Mouse (Mus musculus) frontal cortex, postnatal 14 days (tissue): Measurements from ENCODE around the gene Corin.

ENCODE experiments used
- DNase-seq, 2 experiments: peaks; one replicate each; pipeline ENCODE4 v3.0.0; 2022; ENCODE audit warnings: low spot score in 2 of 2

Corin gene

DNA sequence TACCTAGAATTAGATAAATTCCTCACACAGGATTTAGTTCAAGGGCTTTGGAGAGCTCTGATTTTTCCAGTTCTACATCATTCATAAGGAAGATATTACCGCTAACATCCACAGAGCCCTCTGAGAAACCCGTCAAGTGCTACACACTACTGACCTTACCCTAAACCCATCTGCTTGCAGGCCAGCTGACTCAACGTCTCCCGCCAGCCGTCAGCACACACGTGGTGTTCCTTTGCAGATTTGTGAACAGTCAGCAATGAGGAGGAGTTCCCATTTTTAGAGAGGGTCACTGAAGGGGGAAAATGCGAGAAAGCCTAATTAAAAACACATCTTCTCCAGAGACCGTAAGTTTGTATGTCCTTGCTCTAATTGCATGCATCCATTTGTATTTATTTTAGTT, 174.8 kb downstream of the Corin start:
- DNase-seq, result no peak

DNA sequence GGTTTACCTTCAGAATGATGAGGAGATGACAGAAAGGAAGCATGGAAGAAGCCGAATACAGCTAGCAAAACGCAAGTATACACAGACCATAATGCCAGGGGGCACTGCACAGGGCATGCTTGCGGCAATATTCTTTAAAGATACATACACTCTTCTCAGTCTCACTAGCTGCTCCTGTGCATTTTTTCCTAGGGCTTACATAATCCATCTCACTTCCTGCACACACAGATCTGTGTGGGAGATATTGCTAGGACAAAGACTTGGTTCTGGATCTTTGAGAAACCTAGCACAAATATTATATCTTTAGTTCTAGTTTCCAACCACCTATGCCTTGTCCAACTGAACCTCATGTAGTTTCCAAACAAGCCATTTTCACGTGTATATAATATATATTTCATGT, 189.0 kb downstream of the Corin start:
- no peak for DNase-seq

DNA sequence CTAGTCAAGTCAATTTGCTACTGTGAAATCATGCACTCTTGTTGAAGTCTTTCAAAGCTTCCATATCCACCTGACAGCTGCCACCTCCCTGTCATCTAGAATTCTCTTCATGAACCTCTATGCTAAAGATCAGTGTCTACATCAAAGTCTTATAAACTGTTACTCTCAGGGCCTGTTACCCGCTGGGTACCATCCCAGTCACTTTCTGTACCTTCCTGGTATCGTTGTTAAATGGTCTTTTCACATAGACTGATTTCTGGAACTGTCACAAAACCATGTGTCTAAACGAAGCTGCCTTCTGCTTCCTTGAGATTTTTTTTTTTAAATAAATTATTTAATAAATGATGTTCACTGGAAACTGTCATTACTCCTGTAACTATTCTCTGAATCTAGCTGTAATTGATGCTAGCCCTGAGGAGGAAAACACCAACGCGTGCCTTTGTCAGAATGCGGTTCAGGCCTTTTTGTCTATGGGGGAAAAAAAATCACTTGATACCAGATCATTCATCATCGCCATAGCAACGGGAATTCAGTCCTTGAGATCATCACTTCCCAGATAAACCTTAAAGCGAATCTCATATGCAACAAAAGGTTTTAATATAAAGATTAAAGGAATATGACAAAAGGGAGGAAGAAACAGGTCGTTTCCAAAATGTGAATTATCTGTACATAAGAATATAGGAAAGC, 205.7 kb downstream of the Corin start:
- no peak for DNase-seq

DNA sequence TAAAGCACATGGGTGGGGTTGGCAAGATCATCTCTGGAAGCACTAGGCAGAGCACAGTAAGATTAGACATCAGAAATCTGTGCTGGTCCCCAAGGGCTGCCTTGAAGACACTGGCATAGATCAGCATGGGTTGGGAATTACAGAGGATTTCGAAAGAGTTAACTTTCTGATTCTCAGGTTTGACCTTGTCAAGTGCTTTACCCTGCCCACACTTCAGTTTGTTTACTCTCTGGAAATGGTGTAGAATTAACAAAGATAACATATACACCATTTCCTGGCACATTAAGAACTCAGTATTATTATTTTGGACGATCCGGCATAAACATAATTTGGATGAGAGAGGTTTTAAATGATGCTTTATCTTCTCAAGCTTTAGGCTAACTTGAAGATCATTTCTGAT, 219.2 kb downstream of the Corin start:
- no peak for DNase-seq

DNA sequence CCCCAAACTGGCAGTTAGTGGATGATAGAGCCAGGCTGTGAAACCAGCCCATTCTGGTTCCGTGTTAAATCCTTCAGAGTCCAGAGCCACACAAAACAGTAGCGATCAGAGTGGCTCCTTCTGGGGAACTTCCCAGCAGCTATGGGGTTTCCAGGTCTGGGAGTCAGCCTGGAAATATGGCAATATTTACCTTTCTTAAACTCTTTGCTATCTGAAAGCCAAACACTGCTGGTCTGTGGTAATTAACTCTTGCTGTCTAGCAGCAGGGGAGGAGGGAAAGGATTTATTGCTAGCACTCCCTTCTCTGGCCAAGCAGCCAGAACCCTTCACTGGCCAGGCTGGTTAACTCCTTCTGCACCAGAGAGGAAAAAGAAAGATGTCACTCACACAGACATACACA, 221.4 kb downstream of the Corin start:
- DNase-seq, result no peak

DNA sequence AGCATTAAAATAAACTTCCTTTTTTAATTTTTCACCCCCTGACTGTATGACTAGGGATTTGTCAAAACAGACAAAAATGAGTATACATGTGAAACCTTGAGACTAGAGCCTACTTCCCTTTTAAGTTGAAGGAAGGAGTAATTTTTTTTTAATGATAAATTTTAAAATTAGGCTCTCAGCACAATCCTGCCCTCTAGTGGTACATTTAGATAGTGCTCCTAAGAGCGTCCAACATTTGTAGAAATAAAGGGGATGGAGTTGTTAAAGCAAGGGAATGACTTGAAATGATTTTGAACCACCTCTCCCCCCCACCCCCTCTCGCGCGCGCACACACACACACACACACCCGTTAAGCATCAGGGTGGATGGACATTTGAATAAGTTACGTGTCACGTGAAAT, 234.6 kb downstream of the Corin start:
- no peak for DNase-seq

DNA sequence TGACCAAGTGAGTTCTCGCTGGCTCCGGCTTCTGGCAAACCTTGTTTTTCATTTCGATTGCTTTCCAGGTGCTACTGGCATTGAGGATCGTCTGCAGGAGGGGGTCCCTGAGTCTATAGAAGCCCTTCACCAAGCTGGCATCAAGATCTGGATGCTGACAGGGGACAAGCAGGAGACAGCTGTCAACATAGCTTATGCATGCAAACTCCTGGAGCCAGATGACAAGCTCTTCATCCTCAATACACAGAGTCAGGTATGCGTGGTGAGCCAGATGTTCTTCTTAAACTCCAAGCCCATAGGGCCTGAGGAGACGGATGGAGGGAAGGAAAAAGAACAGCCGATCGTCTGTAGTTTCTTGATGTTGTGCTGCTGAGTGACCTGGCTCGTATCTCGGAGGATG, 235.1 kb downstream of the Corin start:
- no peak for DNase-seq

DNA sequence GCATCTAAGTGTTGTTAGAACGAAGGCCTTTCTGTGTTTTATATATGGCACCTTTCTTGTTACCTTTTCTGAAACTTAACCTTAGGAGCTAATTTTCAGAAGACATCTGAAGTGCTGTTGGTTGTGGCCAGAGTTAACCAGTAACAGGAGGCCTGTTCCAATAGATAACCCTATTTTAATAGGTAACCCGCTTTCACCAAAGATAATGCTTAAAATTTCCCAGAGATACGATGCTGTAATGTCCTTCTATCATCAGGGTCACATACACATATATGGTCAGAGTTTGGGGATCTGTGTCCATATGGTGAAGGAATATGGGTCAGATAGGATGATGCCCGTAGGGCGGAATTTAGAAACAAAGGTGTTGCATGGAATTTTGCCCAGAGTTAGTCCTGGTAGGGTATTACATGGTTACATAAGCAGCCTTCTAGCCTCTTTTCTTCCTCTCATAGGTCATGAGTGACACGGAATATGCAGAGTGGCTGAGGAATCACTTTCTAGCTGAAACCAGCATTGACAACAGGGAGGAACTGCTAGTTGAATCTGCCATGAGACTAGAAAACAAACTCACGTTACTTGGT, 237.2 kb downstream of the Corin start:
- no peak for DNase-seq

DNA sequence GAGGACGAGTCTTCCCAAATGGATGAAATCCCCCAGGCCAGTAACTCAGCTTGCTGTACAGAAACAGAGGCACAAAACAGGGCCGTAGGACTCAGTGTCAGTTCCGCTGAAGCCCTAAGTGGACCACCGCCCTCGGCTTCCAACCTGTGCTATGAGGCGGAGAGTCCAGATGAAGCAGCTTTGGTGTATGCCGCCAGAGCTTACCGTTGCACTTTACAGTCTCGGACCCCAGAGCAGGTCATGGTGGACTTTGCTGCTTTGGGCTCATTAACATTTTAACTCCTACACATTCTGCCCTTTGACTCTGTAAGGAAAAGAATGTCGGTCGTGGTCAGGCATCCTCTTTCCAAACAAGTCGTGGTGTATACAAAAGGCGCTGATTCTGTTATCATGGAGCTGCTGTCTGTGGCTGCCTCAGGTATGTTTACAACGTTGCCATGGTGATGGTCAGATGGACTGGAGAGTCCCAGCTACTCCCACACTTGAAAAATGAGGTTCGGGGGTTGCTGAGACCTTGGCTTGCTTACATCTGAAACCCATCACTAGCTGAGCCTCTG, 240.0 kb downstream of the Corin start:
- no peak for DNase-seq

DNA sequence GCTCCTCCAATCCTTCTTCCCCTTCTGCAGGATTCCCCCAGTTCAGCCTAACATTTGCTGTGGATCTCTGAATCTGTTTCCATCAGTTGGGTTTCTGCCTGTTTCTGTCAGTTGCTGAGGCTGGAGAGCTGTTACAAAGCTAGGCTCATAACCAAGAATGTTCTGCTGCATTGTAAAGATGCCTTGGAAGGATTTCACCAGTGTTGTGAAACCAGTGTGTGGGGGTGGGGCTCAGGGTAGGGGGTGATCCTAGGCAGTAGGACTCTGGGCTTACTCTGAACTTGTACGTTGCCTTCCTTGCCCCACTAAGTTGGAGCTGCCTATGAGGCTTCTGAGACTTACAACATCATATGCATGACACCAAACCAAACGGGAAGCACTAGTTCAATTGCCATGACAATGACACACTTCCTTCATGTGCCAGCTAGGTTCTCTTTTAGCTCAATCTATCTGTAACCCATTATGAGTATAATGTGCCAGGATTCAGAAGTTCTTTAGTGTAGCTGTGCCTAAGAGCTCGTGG, 242.4 kb downstream of the Corin start:
- DNase-seq, result no peak

DNA sequence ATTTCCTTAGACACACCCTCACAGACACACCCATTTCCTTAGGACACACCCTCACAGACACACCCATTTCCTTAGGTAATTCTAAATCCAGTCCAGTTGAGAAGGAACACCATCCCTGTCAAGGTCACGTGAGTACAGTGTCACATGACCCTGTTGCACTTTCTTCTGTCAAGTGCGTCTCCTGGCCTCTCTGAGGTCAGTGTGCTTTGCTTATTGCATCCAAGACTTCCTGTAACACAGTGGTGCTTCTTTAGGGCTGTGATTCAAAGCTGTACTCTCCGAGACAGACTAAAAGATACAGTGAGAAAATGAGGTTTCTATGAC, 245.0 kb downstream of the Corin start:
- no peak for DNase-seq

DNA sequence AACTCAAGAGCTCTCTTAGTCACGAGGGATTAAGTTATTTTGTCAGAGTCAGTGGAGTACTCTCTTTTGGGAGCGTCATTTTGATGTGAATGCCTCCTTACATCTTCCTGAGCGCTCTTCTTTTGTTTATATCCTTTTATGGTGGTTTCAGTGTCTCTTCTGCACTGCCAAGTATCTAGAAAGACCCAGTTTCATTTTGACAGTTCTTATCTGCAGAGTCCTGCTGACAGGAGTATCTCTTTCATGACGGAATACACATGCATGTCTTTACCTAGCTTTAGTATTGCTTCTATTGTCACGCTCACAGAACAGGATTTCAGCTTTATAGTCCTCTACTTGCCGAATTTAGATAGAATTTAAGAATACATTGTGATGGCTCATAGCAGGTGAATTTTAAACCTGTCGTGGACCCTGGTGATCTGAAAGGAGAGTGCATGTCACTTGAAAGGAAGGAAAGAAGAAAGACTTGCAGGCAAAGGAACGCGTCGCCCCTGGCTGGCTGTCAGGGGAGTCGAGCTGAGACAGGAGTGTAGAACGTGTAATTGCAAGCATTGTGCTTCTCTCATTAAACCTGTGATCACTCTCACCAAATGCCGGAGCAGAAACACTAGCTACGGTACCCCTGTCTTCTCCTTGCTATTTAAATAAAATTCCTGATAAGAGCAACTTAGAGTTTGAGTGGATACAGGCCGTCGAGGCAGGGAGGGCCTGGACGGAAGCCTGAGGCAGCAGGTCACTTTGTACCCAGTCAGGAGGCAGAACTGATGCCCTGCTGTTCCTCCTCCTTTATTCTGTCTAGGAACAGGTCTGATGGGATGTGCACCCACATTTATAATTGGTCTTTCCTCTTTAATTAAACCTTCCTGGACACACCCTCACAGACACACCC, 245.6 kb downstream of the Corin start:
- no peak for DNase-seq

DNA sequence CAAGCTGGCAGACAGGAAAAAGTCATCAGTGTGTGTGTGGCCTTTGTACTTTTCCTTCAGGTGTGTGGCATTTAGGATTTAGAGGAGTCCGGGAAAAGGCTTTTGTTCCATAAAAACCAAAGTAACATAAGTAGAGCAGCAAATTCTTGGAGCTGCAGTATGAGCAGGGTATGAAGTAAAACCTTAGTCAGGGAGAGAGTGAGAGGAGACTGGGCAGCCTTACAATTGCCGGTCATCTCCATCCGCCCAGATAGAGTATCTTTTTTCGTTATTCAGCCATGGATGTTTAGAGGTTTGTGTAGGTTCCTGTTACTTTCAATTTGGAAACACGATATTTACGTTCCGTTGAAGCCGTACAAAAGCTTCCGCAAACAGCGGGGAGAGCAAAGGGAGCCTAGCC, 247.2 kb downstream of the Corin start:
- no peak for DNase-seq

DNA sequence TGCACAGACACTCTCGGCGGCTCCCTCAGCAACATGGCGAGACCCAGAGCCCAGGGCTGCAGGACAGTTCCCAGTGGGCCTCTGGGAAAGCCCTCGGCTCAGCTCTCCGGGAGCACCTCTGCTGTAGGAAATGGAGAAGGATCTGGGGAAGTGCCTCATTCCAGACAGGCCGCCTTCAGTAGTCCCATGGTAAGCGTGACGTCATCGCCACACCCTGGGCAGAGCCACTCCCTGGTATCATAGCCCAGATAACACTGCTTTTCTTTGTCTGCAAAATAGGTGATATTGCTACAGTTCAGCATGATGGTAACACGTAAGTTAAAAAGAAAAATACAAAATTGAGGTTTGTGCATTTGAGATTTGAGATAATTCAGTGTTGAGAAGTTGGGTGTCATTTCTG, 249.3 kb downstream of the Corin start:
- DNase-seq, result no peak

DNA sequence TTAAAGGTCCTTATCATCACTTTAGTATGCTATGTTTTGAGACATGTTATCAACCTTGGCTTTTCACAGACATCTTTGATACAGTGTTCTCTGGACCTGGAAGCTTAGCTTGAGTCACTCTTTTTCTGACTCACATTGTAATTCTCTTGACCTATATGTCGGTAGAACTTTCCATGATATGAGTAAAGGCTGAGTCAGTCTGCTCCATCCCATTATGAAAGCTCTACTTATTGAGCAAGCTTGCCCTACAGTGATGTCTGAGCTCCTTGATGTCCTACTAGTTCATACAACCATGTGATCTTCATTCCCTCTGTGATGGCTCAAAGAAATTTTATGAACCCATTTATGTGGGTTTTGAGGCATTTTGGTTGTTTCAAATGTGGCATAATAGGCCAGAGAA, 254.1 kb downstream of the Corin start:
- no peak for DNase-seq
